19 mouse cellular contexts compared by ENCODE assay signal in the genomic region with DNA sequence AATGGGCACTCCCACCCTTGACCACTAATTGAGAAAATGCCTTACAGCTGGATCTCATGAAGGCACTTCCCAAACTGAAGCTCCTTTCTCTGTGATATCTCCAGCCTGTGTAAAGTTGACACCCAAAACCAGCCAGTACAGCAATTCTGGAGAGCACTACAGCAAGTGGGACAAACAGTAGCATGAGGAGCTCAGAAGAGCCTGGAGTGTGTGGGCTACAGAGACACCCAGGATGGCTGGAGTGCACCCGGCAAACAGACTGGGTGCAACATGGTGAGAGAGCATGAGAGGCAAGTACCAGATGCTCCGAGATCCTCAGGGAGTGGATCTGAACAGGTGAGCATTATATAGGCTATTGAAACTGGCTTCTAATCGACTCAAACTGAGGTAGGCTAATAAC.
"Had no signal": no experiment of that assay in that cellular context is flagged by ENCODE, and none has a peak within 500 bp of the region (broad histone marks: within the 10 kb centered on the region; RNA-seq: fewer than 3 reads in every experiment).

No protein-coding gene starts in this region.

- ATAC-seq: forebrain, embryonic 13.5 days; forebrain, embryonic 14.5 days; forebrain, embryonic 15.5 days; forebrain, embryonic 16.5 days; forebrain, postnatal 0 days had no signal

- DNase-seq: cerebellum, adult 8-10 months; cerebellum, adult 9-10 months; cerebellum, adult 9-11 months; cerebellum, postnatal 10 days; cerebellum, postnatal 14 days; cerebellum, postnatal 25 days; cerebellum, postnatal 36 days; embryo, embryonic 11 days; forebrain, postnatal 0 days; gastrocnemius, adult 2 months; gastrocnemius, postnatal 14 days; gastrocnemius, postnatal 25 days; gastrocnemius, postnatal 36 days; heart, adult 18-20 months; heart, adult 2 months had no signal
